Mouse (Mus musculus) testis, adult 2 months (tissue): ENCODE measurements at regions not wholly inside any gene's neighbourhood (a gene's known extent, or its start where the extent isn't known, plus 50 kb on each side); places are given as distances from the start of the nearest gene placed in this dataset.

Experiments used
- CTCF ChIP-seq: fragments of 200-500 bp; IDR thresholded peaks from 2 replicates; pipeline ENCODE4 v1.5.1; 2012; ENCODE audit warnings: low read depth, mild to moderate bottlenecking, inconsistent platforms, low read length, moderate library complexity; ENCODE audit not compliant: control insufficient read depth, insufficient read depth, insufficient replicate concordance
- POLR2A ChIP-seq: fragments of 200-500 bp; IDR thresholded peaks from 2 replicates; pipeline ENCODE4 v1.6.1; 2012; ENCODE audit warnings: low read depth, mild to moderate bottlenecking, inconsistent platforms, low read length, moderate library complexity; ENCODE audit not compliant: control insufficient read depth

- TF ChIP-seq CTCF, result no peak
- TF ChIP-seq POLR2A, result no peak
These were observed 156.5 kb upstream of the Scn7a start for GRCm38 (mm10) chr2:66941188-66941587.
